Mouse (Mus musculus): ENCODE data around the gene Ulbp1.
"Not testable (repeated sequence)": the region's sequence is repeated elsewhere in the genome, so short reads cannot be mapped to it uniquely, and the experiment has no call there.

The Ulbp1 gene

DNA sequence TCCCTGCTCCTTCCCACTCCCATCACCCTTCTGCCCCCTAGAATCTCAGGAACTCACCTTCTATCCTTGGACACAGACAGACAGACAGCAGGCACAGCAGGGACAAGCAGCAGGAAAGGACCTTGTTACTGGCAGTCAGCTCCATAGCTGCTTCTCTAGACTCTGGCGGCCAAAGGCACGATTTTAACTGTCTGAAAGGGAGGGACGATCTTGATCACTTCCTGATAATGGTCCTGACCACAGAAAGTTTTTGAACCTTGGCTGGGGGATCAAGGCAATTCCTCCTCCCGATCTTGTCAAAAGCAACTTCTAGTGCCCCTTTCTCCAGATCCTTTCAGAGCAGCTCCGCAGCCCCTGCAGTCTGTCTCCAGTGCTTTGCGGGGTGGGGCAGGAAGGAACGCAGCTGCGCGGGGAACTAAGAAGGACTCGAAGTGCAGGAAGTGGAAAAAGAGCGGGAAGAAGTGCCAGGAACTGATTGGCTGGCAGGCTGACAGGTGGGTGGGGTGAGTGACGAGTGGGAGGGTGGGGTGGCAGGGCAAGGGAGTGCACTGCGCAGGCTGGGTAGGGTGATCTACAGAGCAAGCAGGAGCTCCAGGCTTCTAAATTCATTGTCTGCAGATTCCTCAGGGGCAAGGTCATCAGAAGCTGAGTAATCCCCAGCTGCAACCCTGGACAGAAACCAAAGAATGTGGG is at the start of gene Ulbp1:
Ulbp1 (minus strand) TSS at position 442 of the 693 bp plus-strand sequence.
- DNase-seq (ENCODE audit: low spot score), result no peak

DNA sequence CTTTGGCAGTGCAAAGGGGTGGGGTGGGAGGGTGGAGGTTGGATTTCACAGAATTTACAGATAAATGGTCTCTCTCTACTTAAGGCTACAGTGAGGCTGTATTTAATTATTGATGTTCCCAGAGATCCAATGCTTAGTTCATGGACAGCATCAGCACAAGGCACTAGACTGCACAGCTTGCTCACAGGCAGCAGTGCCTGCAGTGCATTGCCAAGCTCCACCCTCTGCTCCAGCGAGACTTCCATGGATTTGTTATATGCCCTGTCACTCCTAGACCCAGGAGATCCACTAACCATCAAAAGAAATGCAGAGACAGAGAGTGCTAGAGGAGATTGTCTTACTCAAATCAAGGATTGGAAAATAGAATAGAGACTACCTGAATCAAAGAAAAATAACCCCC is 24.7 kb upstream of the Ulbp1 start:
- DNase-seq (ENCODE audit: low spot score), result not testable (repeated sequence)

DNA sequence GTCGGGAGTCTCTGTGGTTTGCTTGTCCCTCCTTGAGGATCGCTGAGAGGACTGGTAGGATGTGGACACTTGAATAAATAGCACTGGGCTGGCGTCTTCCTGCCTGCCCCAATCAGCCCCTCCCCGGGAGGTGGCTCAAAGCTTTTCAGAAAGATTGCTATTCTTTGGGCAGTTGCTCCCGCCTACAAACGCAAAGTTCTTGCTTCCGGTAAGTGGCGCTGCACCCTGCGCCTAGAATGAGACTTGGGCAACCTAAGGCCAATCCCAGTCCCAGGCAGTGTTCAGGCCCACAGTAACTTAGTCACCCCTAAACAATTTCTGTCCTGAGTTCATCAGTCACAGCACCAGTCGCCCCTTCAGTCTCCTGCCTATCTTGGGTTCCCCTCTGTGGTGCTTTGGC is 18.9 kb upstream of the Ulbp1 start:
- DNase-seq (ENCODE audit: low spot score), result not testable (repeated sequence)

DNA sequence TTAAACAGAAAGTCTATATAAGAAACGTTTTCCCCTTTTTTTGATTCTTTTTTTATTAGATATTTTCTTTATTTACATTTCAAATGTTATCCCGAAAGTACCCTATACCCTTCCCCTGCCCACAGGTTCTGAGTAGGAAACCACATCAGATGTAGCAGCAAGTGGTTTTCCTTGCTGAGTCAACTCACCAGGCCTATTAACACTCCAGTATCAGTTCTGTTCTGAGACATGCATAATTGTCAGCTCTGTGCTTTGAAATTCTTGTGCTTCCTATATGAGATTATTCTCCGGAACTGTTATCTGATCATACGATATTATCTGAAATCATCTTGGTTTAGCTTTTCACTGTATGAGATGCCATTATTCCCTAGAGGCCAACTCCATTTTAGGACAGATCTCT is 10.2 kb upstream of the Ulbp1 start:
- no peak for DNase-seq (ENCODE audit: low spot score)

DNA sequence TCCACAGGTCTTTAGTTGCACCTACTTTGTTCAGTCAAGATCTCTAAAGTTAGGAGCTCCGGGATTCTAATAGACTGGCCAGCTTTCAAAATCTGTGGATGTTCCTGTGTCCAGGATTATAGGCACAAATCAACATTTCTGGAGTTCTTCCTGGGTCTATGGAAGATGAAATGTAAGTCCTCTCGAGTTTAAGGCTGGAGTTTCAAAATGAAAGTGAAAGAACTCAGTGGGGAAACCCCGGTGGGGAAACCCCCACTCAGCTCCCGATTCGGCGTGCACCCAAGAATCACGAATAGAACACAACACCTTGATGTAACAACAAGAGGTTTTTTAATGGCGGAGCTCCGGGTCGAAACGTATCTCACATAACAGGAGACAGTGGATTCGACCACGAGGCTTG is 787 bp upstream of the Ulbp1 start:
- DNase-seq (ENCODE audit: low spot score), result not testable (repeated sequence)

DNA sequence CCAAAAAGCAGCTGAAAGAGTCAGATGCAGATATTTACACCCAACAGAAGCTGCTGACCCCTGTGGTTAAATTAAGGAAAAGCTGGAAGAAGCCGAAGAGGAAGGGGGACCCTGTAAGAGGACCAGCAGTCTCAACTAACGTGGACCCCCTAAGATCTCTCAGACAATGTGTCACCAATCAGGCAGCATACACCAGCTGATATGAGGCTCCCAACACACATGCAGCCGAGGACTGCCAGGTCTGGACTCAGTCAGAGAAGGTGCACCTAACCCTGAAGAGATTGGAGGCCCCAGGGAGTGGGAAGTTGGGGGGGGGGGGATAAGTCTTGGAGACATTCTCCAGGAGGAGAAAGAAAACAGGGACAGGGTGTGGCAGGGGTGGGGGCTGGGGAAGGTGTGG is 1.8 kb downstream of the Ulbp1 start:
- no peak for DNase-seq (ENCODE audit: low spot score)

DNA sequence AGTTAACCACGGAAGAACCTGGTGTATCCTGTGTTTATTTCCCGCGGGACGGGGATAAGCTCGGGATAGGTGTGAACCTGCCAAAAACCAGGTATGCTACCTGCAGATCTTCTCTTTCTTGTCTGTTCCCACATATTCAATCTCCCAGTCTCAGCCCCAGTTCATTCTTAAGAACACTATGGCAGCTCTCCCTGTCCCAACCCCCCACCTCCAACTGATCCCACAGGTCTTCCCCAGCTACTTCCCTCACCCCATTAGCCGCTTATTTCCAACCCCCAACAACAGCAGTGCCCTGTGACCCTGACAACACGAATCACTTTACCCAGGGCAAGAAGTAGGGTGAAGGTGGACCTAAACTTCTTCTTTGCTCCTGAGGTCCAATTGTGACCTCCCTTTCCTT is 3.0 kb downstream of the Ulbp1 start:
- no peak for DNase-seq (ENCODE audit: low spot score)

DNA sequence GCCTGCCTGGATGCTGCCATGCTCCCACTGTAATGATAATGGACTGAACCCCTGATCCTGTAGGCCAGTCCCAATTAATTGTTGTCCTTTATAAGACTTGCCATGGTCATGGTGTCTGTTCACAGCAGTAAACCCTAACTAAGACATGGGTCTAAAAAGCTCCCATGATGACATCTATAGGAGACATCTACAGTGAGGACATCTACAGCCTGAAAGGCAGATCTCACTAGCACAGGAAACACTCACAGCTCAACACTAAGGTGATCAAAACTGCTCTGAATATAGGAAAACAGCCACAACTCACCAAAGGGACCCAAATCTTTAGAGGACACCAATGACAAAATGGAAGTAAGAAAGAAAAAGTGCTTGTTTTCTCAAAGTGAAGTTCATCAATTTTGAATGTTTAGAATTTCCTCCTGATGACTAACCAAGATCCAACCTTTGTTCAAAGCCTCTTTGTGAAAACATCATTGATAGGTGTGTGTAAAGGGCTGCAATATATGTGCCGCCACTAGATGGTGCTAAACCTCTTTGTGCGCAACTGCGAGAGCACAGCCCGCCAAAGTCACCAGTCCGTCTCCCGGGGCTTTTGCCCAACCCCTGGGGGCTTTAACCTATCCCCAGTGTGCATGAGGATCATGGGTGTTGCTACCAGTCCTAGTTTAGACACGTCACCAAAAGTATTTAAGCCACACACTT is 3.6 kb downstream of the Ulbp1 start:
- DNase-seq (ENCODE audit: low spot score), result peak; percentile 45

DNA sequence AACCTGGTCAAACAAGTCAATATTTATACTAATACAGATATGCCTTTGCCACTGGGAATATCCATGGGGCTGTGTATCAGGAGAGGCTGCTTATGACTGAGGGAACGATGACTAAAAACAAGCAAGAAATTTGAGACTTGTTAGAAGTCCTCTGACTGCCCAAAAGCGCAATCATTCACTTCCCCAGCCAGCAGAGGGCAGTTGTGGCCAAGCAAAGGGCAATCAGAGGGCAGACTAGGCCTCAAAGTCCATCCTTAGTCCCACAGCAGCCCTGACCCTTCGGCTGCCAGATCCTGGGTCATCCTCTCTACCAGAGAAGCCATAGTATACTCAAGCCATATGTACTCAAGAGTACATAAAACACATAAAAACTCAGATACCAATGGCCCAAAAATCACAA is 11.4 kb downstream of the Ulbp1 start:
- DNase-seq (ENCODE audit: low spot score), result peak; percentile 66

DNA sequence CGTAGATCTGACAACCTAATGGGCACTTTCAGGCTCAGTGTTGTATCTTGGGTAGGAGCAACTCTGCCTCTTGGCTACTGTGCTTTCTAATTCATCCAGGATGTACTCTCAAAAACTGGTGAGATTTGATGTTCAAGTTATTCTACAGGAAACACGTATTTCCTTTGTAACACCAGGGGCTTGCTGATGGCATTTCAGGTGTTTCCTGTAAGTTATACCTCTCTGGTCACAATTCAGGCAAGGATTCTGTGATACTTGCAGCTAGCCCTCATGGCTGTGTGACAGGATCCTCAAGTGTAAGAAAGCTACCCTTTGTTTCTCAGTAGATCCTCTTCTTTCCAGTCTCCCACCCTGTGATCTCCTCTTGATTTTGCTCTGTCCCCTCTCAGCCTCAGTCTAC is 34.5 kb downstream of the Ulbp1 start:
- peak; percentile 1 for DNase-seq (ENCODE audit: low spot score)

DNA sequence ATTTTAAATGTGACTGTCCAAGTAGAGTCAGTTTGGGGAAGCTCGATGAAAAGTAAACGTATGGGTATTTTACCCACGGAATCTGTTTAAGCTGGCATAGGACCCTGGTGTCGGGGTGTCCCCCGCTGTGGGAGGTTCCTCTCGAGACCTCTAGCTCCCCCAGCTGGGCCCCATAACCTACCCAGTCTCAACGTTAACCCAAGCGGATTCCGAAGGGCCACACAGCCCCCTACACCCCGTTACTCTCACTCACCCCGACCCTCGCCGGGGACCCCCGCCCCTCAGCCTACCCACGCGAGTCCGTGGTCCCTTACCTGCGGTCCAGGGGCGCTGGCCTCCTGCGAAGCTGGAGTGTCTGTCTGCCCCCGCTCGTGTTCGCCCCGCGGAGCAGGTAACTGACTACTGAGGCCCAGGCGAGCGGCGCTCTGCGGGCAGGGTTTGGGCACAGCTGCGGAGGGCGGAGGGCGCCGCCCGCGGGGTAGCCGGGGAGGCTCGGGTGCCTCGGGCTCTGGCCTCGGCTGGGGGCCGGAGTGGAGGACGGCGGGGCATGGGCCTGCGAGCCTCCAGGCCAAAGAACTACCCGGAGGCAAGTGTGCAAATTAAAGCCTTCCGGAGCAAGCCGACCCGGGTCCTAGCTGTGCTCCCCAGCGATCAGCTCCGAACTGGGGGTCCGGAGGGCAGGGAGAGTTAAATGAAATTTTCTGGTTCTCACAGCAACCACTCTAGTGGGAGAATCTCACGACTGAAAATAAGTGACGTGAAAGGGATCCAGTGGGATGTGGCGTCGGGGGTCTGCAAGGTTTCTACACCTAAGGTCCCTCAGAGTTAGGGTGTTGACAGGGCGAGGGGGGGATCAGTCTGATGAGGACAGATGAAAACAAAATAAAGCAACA is 80.0 kb downstream of the Ulbp1 start:
- DNase-seq (ENCODE audit: low spot score), result no peak

DNA sequence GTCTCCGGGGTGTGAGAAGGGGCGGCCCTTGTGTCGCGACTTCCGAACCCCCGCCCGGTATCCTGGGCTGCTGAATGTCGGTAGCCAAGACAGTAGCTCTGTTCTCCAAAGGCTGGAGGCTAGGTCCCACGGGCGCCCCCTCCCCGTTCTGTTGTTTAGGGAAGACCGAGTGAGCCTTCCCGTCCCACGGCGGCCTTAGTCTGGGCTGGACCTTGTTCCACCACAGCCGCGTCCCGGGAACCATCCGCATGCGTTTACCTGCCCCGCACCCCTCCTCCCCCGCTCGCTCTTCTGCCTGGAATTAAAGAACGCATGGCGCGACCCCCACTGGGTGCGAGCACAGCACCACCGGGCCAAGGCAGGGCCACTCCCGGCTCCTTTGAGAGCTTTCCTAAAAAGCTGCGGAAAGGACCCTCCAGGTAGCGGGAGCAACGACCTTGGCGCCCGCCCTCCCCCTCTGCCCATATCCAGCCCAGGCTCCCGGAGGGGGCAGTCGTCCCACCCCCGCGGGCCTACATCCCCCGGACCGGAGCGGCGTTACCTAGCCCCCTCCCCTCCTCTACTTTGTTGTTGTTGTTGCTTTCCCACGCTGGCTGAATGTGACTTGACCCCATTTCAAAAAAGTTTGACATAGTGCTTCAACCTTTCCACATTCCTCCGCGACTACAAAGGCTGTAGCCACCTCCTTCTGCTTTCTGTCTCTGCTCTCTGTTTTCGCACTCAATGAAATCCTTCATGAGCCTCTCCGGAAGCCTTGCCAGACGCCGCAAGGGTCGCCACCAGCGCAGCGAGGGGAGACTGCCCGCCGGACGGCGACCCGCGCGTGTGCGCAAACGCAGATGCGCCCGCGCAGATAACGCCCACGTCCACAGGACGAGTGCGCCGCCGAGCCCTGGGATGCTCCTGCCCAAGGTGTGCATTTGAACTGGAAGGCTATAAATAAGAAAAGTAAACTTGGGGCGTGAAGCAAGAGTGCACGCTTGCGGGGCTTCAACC is 81.2 kb downstream of the Ulbp1 start:
- DNase-seq (ENCODE audit: low spot score), result no peak

DNA sequence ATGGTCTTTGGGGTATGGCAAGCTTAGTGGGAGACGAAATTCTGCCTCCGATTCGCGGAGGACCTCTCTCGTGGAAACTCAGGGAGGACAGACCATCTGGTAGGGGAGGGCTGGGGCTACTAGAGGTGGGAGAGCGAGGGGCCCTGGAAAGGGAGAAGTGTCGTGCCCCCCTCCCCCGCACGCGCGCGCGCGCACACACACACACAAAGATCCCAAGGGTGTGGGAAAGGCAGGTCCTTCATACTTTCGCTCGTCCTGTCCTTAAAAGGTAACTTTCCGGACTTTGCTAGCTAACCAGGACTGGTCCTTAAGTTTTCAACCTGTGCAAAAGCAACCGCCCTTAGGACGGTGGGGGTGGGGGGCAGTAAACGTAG is 81.9 kb downstream of the Ulbp1 start:
- no peak for DNase-seq (ENCODE audit: low spot score)

DNA sequence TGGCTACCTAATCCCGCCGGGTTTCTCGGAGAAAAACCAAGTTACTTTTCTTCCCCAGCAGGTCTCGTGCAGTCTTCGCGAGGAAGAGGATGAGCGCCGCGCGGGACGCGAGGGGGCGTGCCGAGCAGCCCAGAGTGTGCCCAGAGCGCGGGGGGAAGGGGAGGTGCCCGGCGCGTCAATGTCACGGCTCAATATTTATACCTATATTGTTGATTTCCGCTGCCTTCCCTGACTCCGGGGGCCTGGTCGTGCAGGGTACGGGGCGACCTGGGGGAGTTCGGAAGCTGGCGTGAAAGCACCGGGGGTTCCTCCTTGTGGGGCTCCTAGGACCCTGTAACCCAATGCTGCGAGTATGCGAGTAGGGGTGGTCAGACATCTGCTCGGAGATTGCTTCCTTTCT is 82.3 kb downstream of the Ulbp1 start:
- DNase-seq (ENCODE audit: low spot score), result no peak
